Mouse (Mus musculus): ENCODE results near the gene Tfr2. TPM values are rescaled to one million over a fixed set of nuclear protein-coding genes. Genes with fewer than 3 reads are reported as not detected.
A peak's percentile ranks its signal among the peaks of the same experiment; 100 is the strongest.

Gene Tfr2
- polyA plus RNA-seq, 1 experiment from 2014 or later = 3.4 TPM

- no peaks in the 10 kb centered on the region for H3K4me1 ChIP-seq (replicated peaks)
- WGBS = 74% methylated on average over 5 of the region's 5 CpGs
- H3K27ac ChIP-seq = no peak overlapping the region
- H3K4me3 ChIP-seq = no peak overlapping the region
- no peaks in the 10 kb centered on the region for H3K27me3 ChIP-seq
- no peaks in the 10 kb centered on the region for H3K36me3 ChIP-seq
- H3K4me2 ChIP-seq = no peak overlapping the region
- no peak for ATAC-seq (ENCODE audit: low FRiP score)
- no peaks in the 10 kb centered on the region for H3K9me3 ChIP-seq
- H3K9ac ChIP-seq = no peak overlapping the region
Observed at GRCm38 (mm10) chr5:137541768-137542540, 27.7 kb upstream of the Tfr2 start.

- Histone ChIP-seq H3K36me3 (no peaks in the 10 kb centered on the region), H3K9me3 (no peaks in the 10 kb centered on the region), H3K27ac (no peak overlapping the region), H3K4me2 (no peak overlapping the region), H3K4me3 (no peak overlapping the region), H3K9ac (no peak overlapping the region), H3K4me1 (replicated peaks) (no peaks in the 10 kb centered on the region), H3K27me3 (no peaks in the 10 kb centered on the region)
- no peak for ATAC-seq (ENCODE audit: low FRiP score)
- 71% methylated on average over 6 of the region's 6 CpGs for WGBS
Observed at GRCm38 (mm10) chr5:137544926-137545325, 24.7 kb upstream of the Tfr2 start.

GRCm38 (mm10) chr5:137545596-137545995, 24.0 kb upstream of the Tfr2 start:
- Histone ChIP-seq H3K27ac (no peak overlapping the region), H3K36me3 (no peaks in the 10 kb centered on the region), H3K9ac (no peak overlapping the region), H3K9me3 (no peaks in the 10 kb centered on the region), H3K4me3 (no peak overlapping the region), H3K27me3 (no peaks in the 10 kb centered on the region), H3K4me1 (replicated peaks) (no peaks in the 10 kb centered on the region), H3K4me2 (no peak overlapping the region)
- no peak for ATAC-seq (ENCODE audit: low FRiP score)
- WGBS = 88% methylated on average over 4 of the region's 4 CpGs

- no peak overlapping the region for H3K27ac ChIP-seq
- no peaks in the 10 kb centered on the region for H3K36me3 ChIP-seq
- ATAC-seq (ENCODE audit: low FRiP score) = no peak
- H3K4me2 ChIP-seq = no peak overlapping the region
- H3K9me3 ChIP-seq = no peaks in the 10 kb centered on the region
- no peak overlapping the region for H3K4me3 ChIP-seq
- no peak overlapping the region for H3K9ac ChIP-seq
- whole genome bisulfite sequencing = 81% methylated on average over 2 of the region's 2 CpGs
- 0 out of 2 replicates have a peak, but pooled peaks cover 4% of the 10 kb centered on the region for H3K27me3 ChIP-seq
- H3K4me1 ChIP-seq (replicated peaks) = peaks cover 11% of the 10 kb centered on the region
Observed at GRCm38 (mm10) chr5:137549840-137550239, 19.8 kb upstream of the Tfr2 start.

- WGBS = 77% methylated on average over 5 of the region's 5 CpGs
Observed at GRCm38 (mm10) chr5:137551119-137551518, 18.5 kb upstream of the Tfr2 start.

GRCm38 (mm10) chr5:137553000-137553399, 16.6 kb upstream of the Tfr2 start:
- H3K4me3 ChIP-seq = peak overlapping the region; percentile 77
- peak overlapping the region; percentile 90 for H3K27ac ChIP-seq
- ATAC-seq (ENCODE audit: low FRiP score) = peak; percentile 68
- H3K9ac ChIP-seq = peak overlapping the region; percentile 87
- H3K27me3 ChIP-seq = 0 out of 2 replicates have a peak, but pooled peaks cover 12% of the 10 kb centered on the region
- 25% methylated on average over 6 of the region's 6 CpGs for WGBS
- H3K36me3 ChIP-seq = no peaks in the 10 kb centered on the region; the same call in 1 of the 2 replicates
- peak overlapping the region; percentile 84 for H3K4me2 ChIP-seq
- no peaks in the 10 kb centered on the region for H3K9me3 ChIP-seq
- H3K4me1 ChIP-seq (replicated peaks) = peaks cover 15% of the 10 kb centered on the region

More at GRCm38 (mm10) chr5:137551119-137551518, 18.5 kb upstream of the Tfr2 start:
- Histone ChIP-seq H3K4me3 (no peak overlapping the region), H3K27ac (no peak overlapping the region), H3K9ac (no peak overlapping the region), H3K36me3 (no peaks in the 10 kb centered on the region; the same call in 1 of the 2 replicates), H3K4me2 (no peak overlapping the region), H3K27me3 (0 out of 2 replicates have a peak, but pooled peaks cover 12% of the 10 kb centered on the region), H3K9me3 (no peaks in the 10 kb centered on the region), H3K4me1 (replicated peaks) (peaks cover 15% of the 10 kb centered on the region)
- ATAC-seq (ENCODE audit: low FRiP score) = no peak

GRCm38 (mm10) chr5:137553411-137553837, 16.2 kb upstream of the Tfr2 start, which contains the start of gene Actl6b:
Gene Actl6b (plus strand): TSS chr5:137553517.
- no peaks in the 10 kb centered on the region for H3K9me3 ChIP-seq
- H3K4me3 ChIP-seq = peak within 1 kb of the TSS; percentile 77
- peak within 1 kb of the TSS; percentile 90 for H3K27ac ChIP-seq
- 2% methylated on average over 37 of the region's 37 CpGs for WGBS
- no peaks in the 10 kb centered on the region; the same call in 1 of the 2 replicates for H3K36me3 ChIP-seq
- H3K27me3 ChIP-seq = 0 out of 2 replicates have a peak, but pooled peaks cover 12% of the 10 kb centered on the region
- ATAC-seq (ENCODE audit: low FRiP score) = peak; percentile 95
- H3K4me1 ChIP-seq (replicated peaks) = peaks cover 15% of the 10 kb centered on the region
- peak within 1 kb of the TSS; percentile 87 for H3K9ac ChIP-seq
- H3K4me2 ChIP-seq = peak within 1 kb of the TSS; percentile 84

GRCm38 (mm10) chr5:137553898-137554297, 15.7 kb upstream of the Tfr2 start:
- peak overlapping the region; percentile 90 for H3K27ac ChIP-seq
- H3K9me3 ChIP-seq = no peaks in the 10 kb centered on the region
- peak overlapping the region; percentile 77 for H3K4me3 ChIP-seq
- peak overlapping the region; percentile 87 for H3K9ac ChIP-seq
- H3K4me2 ChIP-seq = peak overlapping the region; percentile 84
- 0 out of 2 replicates have a peak, but pooled peaks cover 12% of the 10 kb centered on the region for H3K27me3 ChIP-seq
- ATAC-seq (ENCODE audit: low FRiP score) = peak; percentile 44
- WGBS = 48% methylated on average over 11 of the region's 11 CpGs
- H3K4me1 ChIP-seq (replicated peaks) = peaks cover 15% of the 10 kb centered on the region
- no peaks in the 10 kb centered on the region; the same call in 1 of the 2 replicates for H3K36me3 ChIP-seq

- Histone ChIP-seq H3K9ac (no peak overlapping the region), H3K36me3 (peaks cover 39% of the 10 kb centered on the region), H3K27me3 (no peaks in the 10 kb centered on the region), H3K27ac (0 out of 2 replicates have a peak overlapping the region, but pooled peaks have one; percentile 35), H3K4me1 (replicated peaks) (no peaks in the 10 kb centered on the region), H3K4me3 (no peak overlapping the region), H3K4me2 (no peak overlapping the region), H3K9me3 (no peaks in the 10 kb centered on the region)
- WGBS = 57% methylated on average over 6 of the region's 6 CpGs
- no peak for ATAC-seq (ENCODE audit: low FRiP score)
Observed at GRCm38 (mm10) chr5:137561556-137561955, 8.1 kb upstream of the Tfr2 start.

- H3K4me1 ChIP-seq (replicated peaks) = no peaks in the 10 kb centered on the region
- H3K27ac ChIP-seq = no peak overlapping the region
- no peak overlapping the region for H3K4me3 ChIP-seq
- 81% methylated on average over 10 of the region's 10 CpGs for WGBS
- no peak overlapping the region for H3K9ac ChIP-seq
- H3K4me2 ChIP-seq = no peak overlapping the region
- no peaks in the 10 kb centered on the region for H3K9me3 ChIP-seq
- 0 out of 2 replicates have a peak, but pooled peaks cover 6% of the 10 kb centered on the region for H3K27me3 ChIP-seq
- ATAC-seq (ENCODE audit: low FRiP score) = no peak
- H3K36me3 ChIP-seq = peaks cover 51% of the 10 kb centered on the region
Observed at GRCm38 (mm10) chr5:137562965-137563364, 6.7 kb upstream of the Tfr2 start.

GRCm38 (mm10) chr5:137565744-137566143, 3.9 kb upstream of the Tfr2 start:
- 69% methylated on average over 6 of the region's 6 CpGs for WGBS
- H3K4me2 ChIP-seq = no peak overlapping the region
- H3K4me3 ChIP-seq = no peak overlapping the region
- no peaks in the 10 kb centered on the region for H3K4me1 ChIP-seq (replicated peaks)
- H3K27ac ChIP-seq = no peak overlapping the region
- H3K9ac ChIP-seq = no peak overlapping the region
- ATAC-seq (ENCODE audit: low FRiP score) = no peak
- peaks cover 49% of the 10 kb centered on the region for H3K36me3 ChIP-seq
- 0 out of 2 replicates have a peak, but pooled peaks cover 6% of the 10 kb centered on the region for H3K27me3 ChIP-seq
- no peaks in the 10 kb centered on the region for H3K9me3 ChIP-seq

- H3K4me3 ChIP-seq = no peak overlapping the region
Observed at GRCm38 (mm10) chr5:137566416-137566815, 3.2 kb upstream of the Tfr2 start.

More at GRCm38 (mm10) chr5:137566416-137566815, 3.2 kb upstream of the Tfr2 start:
- no peaks in the 10 kb centered on the region for H3K9me3 ChIP-seq
- no peak overlapping the region for H3K27ac ChIP-seq
- ATAC-seq (ENCODE audit: low FRiP score) = no peak
- no peak overlapping the region for H3K9ac ChIP-seq
- peaks cover 49% of the 10 kb centered on the region for H3K36me3 ChIP-seq
- WGBS = 93% methylated on average over 5 of the region's 5 CpGs
- H3K4me2 ChIP-seq = no peak overlapping the region
- H3K4me1 ChIP-seq (replicated peaks) = no peaks in the 10 kb centered on the region
- 0 out of 2 replicates have a peak, but pooled peaks cover 6% of the 10 kb centered on the region for H3K27me3 ChIP-seq

All from hindbrain, embryonic 13.5 days (tissue).